Mouse (Mus musculus) neutrophil, adult 65 days (primary cell): ENCODE data around the gene Kidins220. TPM values are rescaled to one million over a fixed set of nuclear protein-coding genes. Genes with fewer than 3 reads are reported as not detected.

Source experiments
- total RNA-seq: library from RNA; stranded (reverse); gene quantifications from 2 replicates; pipeline ENCODE4 v1.2.4, GENCODE M21; 2023

Gene Kidins220
- 87.3 and 132 TPM in 2 replicates for total RNA-seq

GRCm38 (mm10) chr12:24974446-24975114 is at the start of gene Kidins220:
Kidins220 (plus strand) TSS chr12:24974925.

GRCm38 (mm10) chr12:25097052-25097209 is 122.2 kb downstream of the Kidins220 start, which contains the start of gene Id2:
Id2 (minus strand) TSS chr12:25097140.

Other genes with a start within 250 kb of the Kidins220 start
- 0.43 TPM in 1 of 2 replicates, not detected in the other for gene Mboat2, start 144.0 kb upstream of the Kidins220 start, total RNA-seq
- 81.2 and 116 TPM in 2 replicates for gene Id2, start 122.2 kb downstream of the Kidins220 start, total RNA-seq